Mouse (Mus musculus) embryonic fibroblast, embryonic 13.5 days (primary cell): Measurements from ENCODE around the gene Dagla.

Experiments
- CTCF ChIP-seq: IDR thresholded peaks from 2 replicates; pipeline ENCODE4 v1.5.1; 2011; ENCODE audit warnings: mild to moderate bottlenecking, control low read depth, low read length, moderate library complexity, borderline replicate concordance; ENCODE audit not compliant: insufficient read depth
- POLR2A ChIP-seq: IDR thresholded peaks from 2 replicates; pipeline ENCODE4 v1.6.1; 2011; ENCODE audit warnings: low read depth, mild to moderate bottlenecking, control low read depth, low read length, moderate library complexity

DNA sequence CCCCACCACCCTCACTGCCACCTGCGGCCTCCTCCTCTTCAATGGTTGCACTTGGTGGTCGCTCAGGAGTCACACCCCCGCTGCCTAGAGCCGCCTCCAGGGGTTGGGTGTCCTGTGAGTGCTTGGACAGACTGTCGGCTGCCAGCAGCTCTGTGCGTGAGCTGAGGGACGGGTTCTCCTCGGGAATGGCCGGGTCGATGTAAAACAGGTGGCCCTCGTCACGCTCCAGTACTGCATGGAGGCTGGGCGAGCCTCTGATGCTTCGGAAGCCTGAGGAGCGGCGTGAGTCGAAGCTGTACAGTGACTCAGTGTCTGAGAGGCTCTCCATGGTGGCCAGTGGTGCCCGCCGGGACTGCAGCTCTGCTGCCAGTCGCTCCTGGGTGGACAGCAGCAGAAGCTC, 56.5 kb downstream of the Dagla start:
- TF ChIP-seq POLR2A, result no peak
- no peak for TF ChIP-seq CTCF
